12 mouse cellular contexts compared by ENCODE assay signal in genomic region chr7:29563006-29563405, GRCm38 (mm10).
"Had no signal": no experiment of that assay in that cellular context is flagged by ENCODE, and none has a peak within 500 bp of the region (broad histone marks: within the 10 kb centered on the region; RNA-seq: fewer than 3 reads in every experiment).

No protein-coding gene starts in this region.

- DNase-seq: retina, postnatal 1 day; right cerebral cortex, adult 18-20 months; right cerebral cortex, postnatal 14 days; right cerebral cortex, postnatal 25 days; right cerebral cortex, postnatal 4 days; spleen, adult 18-20 months; thymus, adult 18-20 months; thymus, adult 2 months; thymus, postnatal 14 days; thymus, postnatal 25 days; thymus, postnatal 36 days; thymus, postnatal 4 days had no signal
